Mouse (Mus musculus) right cerebral cortex, postnatal 10 days (tissue): ENCODE measurements around the gene Epb41l4b.

Experiments
- DNase-seq, 2 experiments: peaks; one replicate each; pipeline ENCODE4 v3.0.0; 2021; ENCODE audit warnings: low spot score in 2 of 2

Gene Epb41l4b

GRCm38 (mm10) chr4:57143026-57143937 lies at the start of gene Epb41l4b:
Epb41l4b (minus strand) TSS chr4:57143437.
- DNase-seq, result peak; percentile 83 to 84

GRCm38 (mm10) chr4:57191543-57192283 lies 48.5 kb upstream of the Epb41l4b start:
- no peak for DNase-seq

- DNase-seq, result no peak
Observed at GRCm38 (mm10) chr4:57189881-57190280, 46.6 kb upstream of the Epb41l4b start.

GRCm38 (mm10) chr4:57186035-57186434 lies 42.8 kb upstream of the Epb41l4b start:
- DNase-seq, result no peak

- no peak for DNase-seq
Observed at GRCm38 (mm10) chr4:57185462-57185861, 42.2 kb upstream of the Epb41l4b start.

GRCm38 (mm10) chr4:57183493-57183892 lies 40.3 kb upstream of the Epb41l4b start:
- no peak for DNase-seq

GRCm38 (mm10) chr4:57181538-57181937 lies 38.3 kb upstream of the Epb41l4b start:
- DNase-seq, result no peak

GRCm38 (mm10) chr4:57178881-57179280 lies 35.6 kb upstream of the Epb41l4b start:
- no peak for DNase-seq

- no peak for DNase-seq
Observed at GRCm38 (mm10) chr4:57175329-57175728, 32.1 kb upstream of the Epb41l4b start.

- DNase-seq, result no peak
Observed at GRCm38 (mm10) chr4:57172861-57173260, 29.6 kb upstream of the Epb41l4b start.

GRCm38 (mm10) chr4:57171817-57172216 lies 28.6 kb upstream of the Epb41l4b start:
- DNase-seq, result no peak

GRCm38 (mm10) chr4:57168680-57169079 lies 25.4 kb upstream of the Epb41l4b start:
- DNase-seq, result no peak

- no peak for DNase-seq
Observed at GRCm38 (mm10) chr4:57168277-57168676, 25.0 kb upstream of the Epb41l4b start.

GRCm38 (mm10) chr4:57166922-57167870 lies 24.0 kb upstream of the Epb41l4b start:
- DNase-seq, result no peak

- no peak for DNase-seq
Observed at GRCm38 (mm10) chr4:57165654-57166053, 22.4 kb upstream of the Epb41l4b start.

- DNase-seq, result no peak
Observed at GRCm38 (mm10) chr4:57164578-57165210, 21.5 kb upstream of the Epb41l4b start.

- peak in 1 of 2 experiments; percentile 44 for DNase-seq
Observed at GRCm38 (mm10) chr4:57162789-57163722, 19.8 kb upstream of the Epb41l4b start.

- DNase-seq, result peak in 1 of 2 experiments; percentile 27
Observed at GRCm38 (mm10) chr4:57160571-57160970, 17.3 kb upstream of the Epb41l4b start.

GRCm38 (mm10) chr4:57156549-57157169 lies 13.4 kb upstream of the Epb41l4b start:
- no peak for DNase-seq
